Mouse (Mus musculus): ENCODE results near the gene Zfp787. TPM values are rescaled to one million over a fixed set of nuclear protein-coding genes. Genes with fewer than 3 reads are reported as not detected.

Gene Zfp787
- polyA plus RNA-seq, 1 experiment from 2014 or later, result 14.6 TPM

- DNase-seq (ENCODE audit: low spot score) (peak; percentile 74), ATAC-seq (replicated peaks; ENCODE audit: low FRiP score, low TSS enrichment, low read depth) (peak; percentile 33)
- Histone ChIP-seq H3K9me3 (ENCODE audit: control insufficient read depth, low read length) (no peaks in the 10 kb centered on the region), H3K4me1 (replicated peaks; ENCODE audit: control insufficient read depth, insufficient read depth, low read length) (peaks cover 14% of the 10 kb centered on the region), H3K27ac (ENCODE audit: low read depth) (peak overlapping the region; percentile 77), H3K36me3 (ENCODE audit: control insufficient read depth, insufficient read depth, low read length) (peaks cover 9% of the 10 kb centered on the region; the same call in 1 of the 2 replicates), H3K27me3 (replicated peaks; ENCODE audit: control insufficient read depth, insufficient read depth, low read length) (no peaks in the 10 kb centered on the region), H3K4me2 (ENCODE audit: low read length) (peak overlapping the region; percentile 94), H3K4me3 (ENCODE audit: low read depth, low read length) (peak overlapping the region; percentile 51), H3K9ac (ENCODE audit: low read length) (peak overlapping the region; percentile 50)
- WGBS, result 2% methylated on average over 24 of the region's 24 CpGs
Measured at GRCm38 (mm10) chr7:6171444-6172005, 15.7 kb upstream of the Zfp787 start.

GRCm38 (mm10) chr7:6170871-6171270 is 15.1 kb upstream of the Zfp787 start:
- ATAC-seq (replicated peaks; ENCODE audit: low FRiP score, low TSS enrichment, low read depth), result no peak
- H3K4me2 ChIP-seq (ENCODE audit: low read length), result peak overlapping the region; percentile 94
- H3K4me3 ChIP-seq (ENCODE audit: low read depth, low read length), result peak overlapping the region; percentile 51; the same call in 1 of the 2 replicates
- no peaks in the 10 kb centered on the region for H3K27me3 ChIP-seq (replicated peaks; ENCODE audit: control insufficient read depth, insufficient read depth, low read length)
- 49% methylated on average over 6 of the region's 6 CpGs for WGBS
- H3K4me1 ChIP-seq (replicated peaks; ENCODE audit: control insufficient read depth, insufficient read depth, low read length), result peaks cover 14% of the 10 kb centered on the region
- DNase-seq (ENCODE audit: low spot score), result no peak
- peaks cover 9% of the 10 kb centered on the region; the same call in 1 of the 2 replicates for H3K36me3 ChIP-seq (ENCODE audit: control insufficient read depth, insufficient read depth, low read length)
- peak overlapping the region; percentile 77; the same call in 1 of the 2 replicates for H3K27ac ChIP-seq (ENCODE audit: low read depth)
- no peaks in the 10 kb centered on the region for H3K9me3 ChIP-seq (ENCODE audit: control insufficient read depth, low read length)
- H3K9ac ChIP-seq (ENCODE audit: low read length), result no peak overlapping the region

GRCm38 (mm10) chr7:6170391-6170790 is 14.6 kb upstream of the Zfp787 start:
- H3K27ac ChIP-seq (ENCODE audit: low read depth), result no peak overlapping the region
- H3K4me2 ChIP-seq (ENCODE audit: low read length), result no peak overlapping the region
- H3K36me3 ChIP-seq (ENCODE audit: control insufficient read depth, insufficient read depth, low read length), result peaks cover 6% of the 10 kb centered on the region; the same call in 1 of the 2 replicates
- no peaks in the 10 kb centered on the region for H3K27me3 ChIP-seq (replicated peaks; ENCODE audit: control insufficient read depth, insufficient read depth, low read length)
- no peaks in the 10 kb centered on the region for H3K9me3 ChIP-seq (ENCODE audit: control insufficient read depth, low read length)
- H3K4me1 ChIP-seq (replicated peaks; ENCODE audit: control insufficient read depth, insufficient read depth, low read length), result peaks cover 14% of the 10 kb centered on the region
- DNase-seq (ENCODE audit: low spot score), result no peak
- H3K4me3 ChIP-seq (ENCODE audit: low read depth, low read length), result no peak overlapping the region
- no peak for ATAC-seq (replicated peaks; ENCODE audit: low FRiP score, low TSS enrichment, low read depth)
- WGBS, result 83% methylated on average over 9 of the region's 9 CpGs
- H3K9ac ChIP-seq (ENCODE audit: low read length), result no peak overlapping the region

- Histone ChIP-seq H3K4me2 (ENCODE audit: low read length) (no peak overlapping the region), H3K27me3 (replicated peaks; ENCODE audit: control insufficient read depth, insufficient read depth, low read length) (no peaks in the 10 kb centered on the region), H3K36me3 (ENCODE audit: control insufficient read depth, insufficient read depth, low read length) (no peaks in the 10 kb centered on the region), H3K4me3 (ENCODE audit: low read depth, low read length) (no peak overlapping the region), H3K9me3 (ENCODE audit: control insufficient read depth, low read length) (no peaks in the 10 kb centered on the region), H3K4me1 (replicated peaks; ENCODE audit: control insufficient read depth, insufficient read depth, low read length) (peaks cover 14% of the 10 kb centered on the region), H3K9ac (ENCODE audit: low read length) (no peak overlapping the region), H3K27ac (ENCODE audit: low read depth) (peak overlapping the region; percentile 65; the same call in 1 of the 2 replicates)
- 67% methylated on average over 2 of the region's 3 CpGs for WGBS
- DNase-seq (ENCODE audit: low spot score) (no peak), ATAC-seq (replicated peaks; ENCODE audit: low FRiP score, low TSS enrichment, low read depth) (no peak)
Measured at GRCm38 (mm10) chr7:6169403-6169802, 13.6 kb upstream of the Zfp787 start.

GRCm38 (mm10) chr7:6164671-6165070 is 8.9 kb upstream of the Zfp787 start:
- Histone ChIP-seq H3K9me3 (ENCODE audit: control insufficient read depth, low read length) (no peaks in the 10 kb centered on the region), H3K27me3 (replicated peaks; ENCODE audit: control insufficient read depth, insufficient read depth, low read length) (no peaks in the 10 kb centered on the region), H3K27ac (ENCODE audit: low read depth) (no peak overlapping the region), H3K4me1 (replicated peaks; ENCODE audit: control insufficient read depth, insufficient read depth, low read length) (no peaks in the 10 kb centered on the region), H3K4me3 (ENCODE audit: low read depth, low read length) (no peak overlapping the region), H3K4me2 (ENCODE audit: low read length) (no peak overlapping the region), H3K9ac (ENCODE audit: low read length) (no peak overlapping the region), H3K36me3 (ENCODE audit: control insufficient read depth, insufficient read depth, low read length) (no peaks in the 10 kb centered on the region)
- DNase-seq (ENCODE audit: low spot score) (no peak), ATAC-seq (replicated peaks; ENCODE audit: low FRiP score, low TSS enrichment, low read depth) (no peak)
- 51% methylated on average over 5 of the region's 5 CpGs for WGBS

- DNase-seq (ENCODE audit: low spot score), result no peak
- H3K4me3 ChIP-seq (ENCODE audit: low read depth, low read length), result no peak overlapping the region
- 78% methylated on average over 4 of the region's 4 CpGs for WGBS
Measured at GRCm38 (mm10) chr7:6162172-6162571, 6.4 kb upstream of the Zfp787 start.

GRCm38 (mm10) chr7:6161541-6161940 is 5.7 kb upstream of the Zfp787 start:
- Histone ChIP-seq H3K36me3 (ENCODE audit: control insufficient read depth, insufficient read depth, low read length) (no peaks in the 10 kb centered on the region), H3K9me3 (ENCODE audit: control insufficient read depth, low read length) (no peaks in the 10 kb centered on the region), H3K9ac (ENCODE audit: low read length) (no peak overlapping the region), H3K27me3 (replicated peaks; ENCODE audit: control insufficient read depth, insufficient read depth, low read length) (no peaks in the 10 kb centered on the region), H3K27ac (ENCODE audit: low read depth) (no peak overlapping the region), H3K4me1 (replicated peaks; ENCODE audit: control insufficient read depth, insufficient read depth, low read length) (peaks cover 3% of the 10 kb centered on the region; the same call in 1 of the 2 replicates), H3K4me2 (ENCODE audit: low read length) (no peak overlapping the region), H3K4me3 (ENCODE audit: low read depth, low read length) (no peak overlapping the region)
- ATAC-seq (replicated peaks; ENCODE audit: low FRiP score, low TSS enrichment, low read depth), result no peak
- no peak for DNase-seq (ENCODE audit: low spot score)
- whole genome bisulfite sequencing, result 57% methylated on average over 3 of the region's 3 CpGs

More at GRCm38 (mm10) chr7:6162172-6162571, 6.4 kb upstream of the Zfp787 start:
- Histone ChIP-seq H3K4me2 (ENCODE audit: low read length) (no peak overlapping the region), H3K9ac (ENCODE audit: low read length) (no peak overlapping the region), H3K4me1 (replicated peaks; ENCODE audit: control insufficient read depth, insufficient read depth, low read length) (no peaks in the 10 kb centered on the region), H3K27ac (ENCODE audit: low read depth) (no peak overlapping the region), H3K36me3 (ENCODE audit: control insufficient read depth, insufficient read depth, low read length) (no peaks in the 10 kb centered on the region), H3K27me3 (replicated peaks; ENCODE audit: control insufficient read depth, insufficient read depth, low read length) (no peaks in the 10 kb centered on the region), H3K9me3 (ENCODE audit: control insufficient read depth, low read length) (no peaks in the 10 kb centered on the region)
- ATAC-seq (replicated peaks; ENCODE audit: low FRiP score, low TSS enrichment, low read depth), result no peak

- no peaks in the 10 kb centered on the region for H3K27me3 ChIP-seq (replicated peaks; ENCODE audit: control insufficient read depth, insufficient read depth, low read length)
- peaks cover 5% of the 10 kb centered on the region; the same call in 1 of the 2 replicates for H3K4me1 ChIP-seq (replicated peaks; ENCODE audit: control insufficient read depth, insufficient read depth, low read length)
- 71% methylated on average over 3 of the region's 3 CpGs for WGBS
- H3K9me3 ChIP-seq (ENCODE audit: control insufficient read depth, low read length), result no peaks in the 10 kb centered on the region
- no peak overlapping the region for H3K4me3 ChIP-seq (ENCODE audit: low read depth, low read length)
- H3K27ac ChIP-seq (ENCODE audit: low read depth), result no peak overlapping the region
- DNase-seq (ENCODE audit: low spot score) (no peak), ATAC-seq (replicated peaks; ENCODE audit: low FRiP score, low TSS enrichment, low read depth) (no peak)
- no peak overlapping the region for H3K9ac ChIP-seq (ENCODE audit: low read length)
- H3K4me2 ChIP-seq (ENCODE audit: low read length), result no peak overlapping the region
- no peaks in the 10 kb centered on the region for H3K36me3 ChIP-seq (ENCODE audit: control insufficient read depth, insufficient read depth, low read length)
Measured at GRCm38 (mm10) chr7:6159604-6160003, 3.8 kb upstream of the Zfp787 start.

- H3K27me3 ChIP-seq (replicated peaks; ENCODE audit: control insufficient read depth, insufficient read depth, low read length), result no peaks in the 10 kb centered on the region
- ATAC-seq (replicated peaks; ENCODE audit: low FRiP score, low TSS enrichment, low read depth), result no peak
- H3K9me3 ChIP-seq (ENCODE audit: control insufficient read depth, low read length), result no peaks in the 10 kb centered on the region
- peak overlapping the region; percentile 74; the same call in 1 of the 2 replicates for H3K4me2 ChIP-seq (ENCODE audit: low read length)
- H3K4me1 ChIP-seq (replicated peaks; ENCODE audit: control insufficient read depth, insufficient read depth, low read length), result peaks cover 13% of the 10 kb centered on the region; the same call in 1 of the 2 replicates
- no peaks in the 10 kb centered on the region for H3K36me3 ChIP-seq (ENCODE audit: control insufficient read depth, insufficient read depth, low read length)
- H3K9ac ChIP-seq (ENCODE audit: low read length), result no peak overlapping the region
- no peak overlapping the region for H3K27ac ChIP-seq (ENCODE audit: low read depth)
- DNase-seq (ENCODE audit: low spot score), result no peak
- H3K4me3 ChIP-seq (ENCODE audit: low read depth, low read length), result no peak overlapping the region
- 77% methylated on average over 1 of the region's 1 CpGs for WGBS
Measured at GRCm38 (mm10) chr7:6157479-6157878, 1.7 kb upstream of the Zfp787 start.
